Mouse (Mus musculus) urinary bladder, adult 18-20 months (tissue): ENCODE measurements around the gene Bysl.
"Not testable (repeated sequence)": the region's sequence is repeated elsewhere in the genome, so short reads cannot be mapped to it uniquely, and the experiment has no call there.

Experiments used
- DNase-seq, 2 experiments: peaks; one replicate each; pipeline ENCODE4 v3.0.0; 2022; ENCODE audit warnings: low spot score in 2 of 2, mixed read lengths in 2 of 2

Gene Bysl

DNA sequence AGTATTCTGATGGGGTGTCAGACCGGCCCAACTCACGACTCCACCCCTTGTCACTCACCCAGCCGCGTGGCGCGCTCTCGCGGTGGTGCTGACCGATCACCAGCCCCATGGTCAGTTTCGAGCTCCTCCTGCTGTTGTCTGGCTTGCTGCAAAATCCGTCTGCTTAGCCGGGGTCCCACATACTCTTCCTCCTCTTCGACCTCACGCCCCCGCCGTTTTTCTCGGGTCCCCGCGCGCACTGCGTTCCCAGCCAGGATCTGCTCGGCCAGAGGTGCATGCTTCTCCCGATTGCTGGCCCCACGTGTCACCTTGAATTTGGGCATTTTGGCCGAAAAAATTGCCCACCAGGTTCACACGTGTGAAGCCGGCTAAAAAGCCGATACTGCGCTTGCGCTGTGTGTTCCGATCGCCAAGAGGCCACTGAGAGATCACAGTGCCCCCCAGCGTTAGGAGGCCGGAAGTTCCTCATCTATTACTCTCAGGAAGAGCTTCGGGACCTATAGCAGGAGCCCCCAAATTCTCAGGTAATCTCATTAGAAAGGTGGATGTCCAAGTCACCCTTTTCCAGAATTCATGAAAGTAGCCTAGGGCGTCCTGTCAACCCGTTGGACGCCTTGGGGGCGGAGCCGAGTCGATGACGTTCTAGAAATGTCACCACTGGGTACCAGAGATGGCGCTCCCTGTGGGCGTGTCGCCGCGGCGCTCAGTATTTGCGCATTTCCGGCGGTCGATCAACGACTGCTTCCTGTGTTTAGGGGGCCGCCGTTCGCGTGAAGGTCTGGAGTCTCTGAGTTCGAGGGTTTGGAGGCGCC lies at the start of gene Bysl, which contains the start of the genes Med20 and Gm20517:
Bysl (minus strand) TSS at position 644 of the 812 bp plus-strand sequence.
Med20 (plus strand) TSS at position 734 of the 812 bp plus-strand sequence.
Gm20517 (plus strand) TSS at position 741 of the 812 bp plus-strand sequence.
- DNase-seq = peak; percentile 93 to 94

DNA sequence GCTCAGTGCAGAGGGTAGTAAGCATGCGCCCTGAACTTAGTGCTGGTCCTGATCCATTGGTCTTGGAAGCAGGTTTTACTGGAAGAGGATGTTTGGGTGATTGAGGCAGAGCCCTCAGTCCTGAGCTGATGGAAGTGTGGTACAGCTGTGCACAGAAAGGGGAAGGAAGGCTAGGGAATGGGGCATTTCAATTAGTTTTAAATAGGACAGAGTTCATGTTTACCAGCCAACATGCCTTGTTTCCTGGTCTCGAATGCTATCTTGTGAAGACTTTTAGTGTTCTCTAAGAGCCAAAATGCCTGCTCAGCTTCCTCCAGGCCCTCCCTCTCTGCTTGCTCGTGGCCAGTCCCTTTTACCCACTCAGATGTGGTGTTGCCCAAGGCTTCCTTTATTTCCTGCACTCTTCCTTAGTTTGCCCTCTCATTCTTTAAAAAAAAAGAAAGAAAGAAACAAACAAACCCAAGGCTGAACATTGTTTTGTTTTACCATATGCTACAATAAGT lies 47.5 kb upstream of the Bysl start:
- no peak for DNase-seq

- no peak for DNase-seq
Measured at GRCm38 (mm10) chr17:47657901-47658300, 46.6 kb upstream of the Bysl start.

DNA sequence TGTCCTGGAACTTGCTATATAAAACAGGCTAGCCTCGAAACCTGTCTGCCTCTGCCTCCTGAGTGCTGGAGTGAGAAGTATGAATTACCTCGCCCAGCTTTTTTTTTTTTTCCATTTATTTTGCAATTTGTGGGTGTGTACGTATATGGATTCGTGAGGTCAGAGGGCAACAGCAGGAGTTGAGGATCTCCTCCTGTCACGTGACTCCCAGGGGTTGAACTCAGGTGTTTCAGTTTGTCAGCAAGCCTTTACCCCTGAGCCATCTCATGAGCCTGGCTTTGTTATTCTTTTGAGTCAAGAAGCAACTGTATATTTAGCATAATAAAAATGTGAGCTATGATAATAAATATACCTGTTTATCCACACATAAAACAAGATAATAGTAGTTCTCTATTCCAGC lies 44.4 kb upstream of the Bysl start:
- DNase-seq = no peak

DNA sequence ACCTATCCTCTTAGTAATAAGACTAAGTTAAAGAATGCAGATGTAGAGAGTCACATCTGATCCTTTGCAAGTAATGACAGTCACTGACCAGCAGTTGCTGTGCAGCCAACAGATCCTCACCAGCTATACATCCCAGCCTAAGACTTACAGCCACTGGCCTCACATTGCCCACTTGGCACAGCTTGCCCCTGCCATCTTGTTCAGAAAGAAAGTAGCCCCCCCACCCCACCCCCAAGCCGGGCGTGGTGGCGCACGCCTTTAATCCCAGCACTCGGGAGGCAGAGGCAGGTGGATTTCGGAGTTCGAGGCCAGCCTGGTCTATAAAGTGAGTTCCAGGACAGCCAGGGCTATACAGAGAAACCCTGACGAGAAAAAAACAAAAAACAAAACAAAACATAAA lies 43.1 kb upstream of the Bysl start:
- DNase-seq = not testable (repeated sequence)

DNA sequence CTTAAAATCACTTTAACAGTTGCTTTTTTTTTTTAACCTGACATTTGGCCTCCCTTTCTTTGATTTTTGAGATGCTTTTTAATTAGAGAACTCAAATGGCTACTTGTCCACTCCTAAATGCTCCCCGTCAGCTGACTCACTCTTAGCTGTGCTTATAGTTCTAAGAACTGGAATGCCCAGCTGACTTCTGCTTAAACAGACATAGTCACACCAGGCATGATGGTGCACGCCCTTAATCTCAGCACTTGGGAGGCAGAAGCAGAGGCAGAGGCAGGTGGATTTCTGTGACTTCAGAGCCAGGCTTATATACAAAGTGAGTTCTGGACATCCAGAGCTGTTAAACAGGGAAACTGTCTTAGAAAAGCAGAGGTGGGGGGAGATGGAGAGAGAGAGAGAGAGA lies 40.7 kb upstream of the Bysl start:
- no peak for DNase-seq

GRCm38 (mm10) chr17:47648966-47649365 lies 37.7 kb upstream of the Bysl start:
- DNase-seq = no peak

DNA sequence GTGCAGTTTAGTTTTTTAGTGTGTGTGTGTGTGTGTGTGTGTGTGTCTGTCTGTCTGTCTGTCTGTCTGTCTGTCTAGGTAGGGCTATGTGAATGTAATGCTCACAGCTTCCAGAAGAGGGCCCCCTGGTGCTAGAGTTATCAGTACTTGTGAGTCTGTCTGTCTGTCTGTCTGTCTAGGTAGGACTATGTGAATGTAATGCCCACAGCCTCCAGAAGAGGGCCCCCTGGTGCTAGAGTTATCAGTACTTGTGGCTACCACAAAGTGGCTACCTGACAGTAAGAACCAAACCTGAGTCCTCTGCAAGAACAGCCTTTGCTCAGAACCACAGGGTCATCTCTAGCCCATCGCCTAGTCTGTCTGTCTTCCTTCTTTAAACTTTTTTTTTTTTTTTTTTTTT lies 35.4 kb upstream of the Bysl start:
- DNase-seq = peak; percentile 6 to 25

GRCm38 (mm10) chr17:47642992-47643391 lies 31.7 kb upstream of the Bysl start:
- no peak for DNase-seq

GRCm38 (mm10) chr17:47633999-47634770 lies 22.9 kb upstream of the Bysl start:
- no peak for DNase-seq

DNA sequence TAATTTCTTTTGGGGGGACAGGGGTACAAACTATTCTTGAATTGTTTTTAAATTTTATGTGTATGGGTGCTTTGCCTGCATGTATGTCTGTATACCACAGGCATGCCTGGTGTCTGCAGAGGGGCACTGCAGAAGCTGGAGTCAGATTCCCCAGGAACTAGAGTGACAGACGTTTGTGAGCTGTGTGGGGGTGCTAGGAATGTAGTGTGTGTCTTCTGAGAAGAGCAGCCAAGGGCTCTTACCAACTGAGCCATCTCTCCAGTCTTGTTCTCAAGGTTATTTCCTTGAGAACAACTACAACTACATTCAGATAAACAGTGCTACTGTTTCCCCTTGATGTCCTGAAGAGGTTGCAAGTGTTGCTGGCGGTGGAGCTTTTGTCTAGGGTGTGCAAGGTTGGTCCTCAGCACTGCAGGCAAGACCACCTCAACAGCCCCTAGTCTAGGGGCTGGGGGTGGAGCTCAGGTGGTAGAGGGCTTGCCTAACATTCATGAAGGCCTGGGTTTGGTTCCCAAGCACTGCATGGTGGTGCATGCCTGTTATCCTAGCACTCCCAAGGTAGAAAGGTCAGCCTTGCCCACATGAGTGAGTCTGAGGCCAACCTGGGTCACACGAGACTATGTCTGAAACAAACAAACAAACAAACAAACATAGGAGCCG lies 21.0 kb upstream of the Bysl start:
- DNase-seq = no peak

DNA sequence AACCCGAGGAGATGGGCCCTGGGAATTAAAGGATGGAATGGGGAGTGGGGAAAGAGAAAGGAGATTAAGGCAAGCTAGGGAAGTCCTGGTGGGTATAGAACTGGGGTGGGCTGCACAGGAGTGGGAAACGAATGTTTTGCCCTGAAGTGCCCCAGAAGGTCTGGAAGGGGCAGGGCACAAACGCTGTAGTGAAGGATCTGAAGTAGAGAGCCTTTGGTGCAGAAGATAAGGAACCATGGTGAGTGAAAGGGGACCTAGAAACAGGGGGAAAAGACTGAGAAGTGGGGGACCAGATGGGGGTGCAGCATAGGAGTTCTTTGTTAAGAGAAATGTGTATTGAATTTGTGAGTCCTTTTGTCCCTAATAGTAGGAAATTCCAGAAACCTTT lies 19.4 kb upstream of the Bysl start, which contains the start of gene Usp49:
Usp49 (plus strand) TSS at position 13 of the 388 bp plus-strand sequence.
- no peak for DNase-seq

DNA sequence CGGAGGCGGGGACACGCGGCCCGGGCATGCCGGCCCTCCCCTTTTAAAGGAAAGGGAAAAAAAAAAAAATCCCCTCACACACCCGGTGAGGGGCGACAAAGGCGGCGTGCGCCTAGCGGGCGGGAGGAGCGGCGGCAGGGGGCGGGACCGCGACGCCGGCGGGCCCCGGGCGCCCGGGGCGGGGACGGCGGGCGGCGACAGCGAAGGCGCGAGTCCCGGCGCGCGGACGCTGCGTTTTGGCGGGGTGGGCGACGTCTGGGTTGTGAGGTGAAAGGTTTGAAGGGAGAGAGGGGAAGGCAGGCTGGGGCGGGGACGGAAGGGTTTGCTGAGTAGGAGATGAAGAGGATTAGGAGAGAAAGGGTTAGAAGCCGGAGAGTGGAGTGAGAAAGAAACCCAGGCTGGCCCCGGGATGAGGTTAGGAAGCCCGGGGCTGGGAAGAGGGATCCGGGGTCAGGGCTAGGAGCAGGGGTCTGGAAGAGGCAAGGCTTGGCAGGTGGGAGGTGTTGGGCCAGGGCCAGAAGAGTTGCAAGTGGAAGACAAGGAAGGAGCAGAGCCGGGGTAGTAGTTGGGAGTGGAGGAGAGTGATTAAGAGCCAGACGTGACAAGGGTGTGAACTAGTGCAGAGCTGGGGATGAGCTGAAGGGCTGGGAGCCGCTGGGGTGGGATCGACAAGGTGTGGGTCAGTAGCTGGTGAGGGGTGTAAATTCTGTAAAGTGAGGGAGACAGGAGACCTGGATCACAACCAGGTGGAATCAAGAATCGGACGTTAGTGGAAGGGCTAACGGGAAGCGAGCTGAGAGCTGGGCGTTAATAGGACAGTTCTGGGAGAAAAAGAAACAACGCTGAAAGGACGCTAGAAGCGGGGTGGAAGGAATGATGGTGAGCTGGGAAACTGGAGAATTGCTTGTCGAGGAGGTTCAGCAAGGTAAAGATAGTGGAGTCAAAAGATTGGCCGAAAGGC lies 18.7 kb upstream of the Bysl start:
- peak in 1 of 2 experiments; percentile 47 for DNase-seq

DNA sequence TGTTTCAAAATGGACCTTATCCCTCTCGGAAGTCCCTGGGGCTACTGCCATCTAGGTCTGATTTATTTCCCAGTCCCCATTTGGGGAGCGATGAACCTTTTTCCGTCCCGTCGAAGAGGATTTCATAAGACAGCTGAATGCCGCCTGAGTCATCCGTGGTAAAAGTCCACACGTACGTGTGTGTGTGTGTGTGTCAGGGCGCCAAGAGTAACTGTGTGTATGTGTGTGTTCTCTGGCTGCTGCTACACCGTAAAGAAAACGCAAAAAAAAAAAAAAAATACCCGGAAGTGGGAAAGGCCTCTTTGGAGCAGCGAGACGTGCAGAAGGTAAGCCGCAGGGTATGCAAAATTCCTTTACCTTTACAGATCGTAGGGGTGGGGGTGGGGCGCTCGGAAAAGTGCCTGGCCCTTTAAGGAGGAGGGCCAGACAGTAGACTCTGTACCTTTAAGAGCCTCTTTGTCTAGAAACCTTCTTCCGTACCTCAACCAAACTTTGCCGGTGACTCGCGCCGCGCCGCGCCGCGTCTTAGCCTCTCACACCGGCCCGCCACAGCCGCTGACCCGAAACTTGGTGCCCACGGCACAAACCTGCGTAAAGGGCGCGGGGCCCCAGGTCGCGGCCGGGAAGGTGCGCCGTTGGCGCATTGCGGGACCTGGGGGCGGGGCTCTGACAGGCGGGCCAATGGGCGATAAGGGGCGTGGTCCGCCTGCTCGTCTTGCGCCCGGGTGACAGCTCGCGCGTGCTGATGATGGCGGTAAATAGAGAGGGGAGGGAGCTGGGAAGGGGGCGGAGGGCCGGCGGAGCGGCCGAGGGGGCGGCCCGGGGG lies 17.8 kb upstream of the Bysl start:
- peak; percentile 88 to 89 for DNase-seq

DNA sequence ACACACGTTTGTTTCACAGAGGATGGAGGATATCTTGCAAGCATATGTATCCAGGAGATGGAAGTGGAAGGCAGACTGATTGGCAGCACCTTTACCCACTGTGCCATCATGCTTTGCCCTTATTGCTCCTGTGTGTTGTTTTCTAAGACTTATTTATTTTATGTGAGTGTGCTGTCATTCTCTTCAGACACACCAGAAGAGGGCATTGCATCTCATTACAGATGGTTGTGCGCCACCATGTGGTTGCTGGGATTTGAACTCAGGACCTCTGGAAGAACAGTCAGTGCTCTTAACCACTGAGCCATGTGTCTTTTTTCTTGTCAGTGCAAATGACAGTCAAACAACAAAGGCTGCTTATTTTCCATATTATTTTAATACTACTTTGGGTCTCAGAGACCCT lies 16.5 kb upstream of the Bysl start:
- DNase-seq = no peak

GRCm38 (mm10) chr17:47626031-47626430 lies 14.7 kb upstream of the Bysl start:
- DNase-seq = no peak

DNA sequence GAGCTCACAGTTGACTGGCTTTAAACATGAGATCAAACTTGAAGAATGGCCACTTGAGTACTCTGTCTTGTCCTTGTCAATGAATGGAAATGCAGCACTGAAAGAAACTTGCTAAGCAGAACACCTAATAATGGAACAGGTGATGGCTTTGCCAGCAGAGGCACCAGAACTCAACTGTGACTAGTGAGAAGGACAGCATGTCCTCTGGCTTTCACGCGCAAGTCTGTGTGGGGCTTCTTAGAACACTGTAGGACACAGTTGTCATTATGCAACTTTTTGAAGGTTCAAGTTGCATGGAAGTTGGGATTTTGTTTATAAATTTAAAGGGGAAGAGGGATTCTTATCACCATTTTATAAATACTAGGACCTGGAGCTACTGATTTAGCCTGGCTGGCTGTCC lies 13.8 kb upstream of the Bysl start:
- DNase-seq = no peak

DNA sequence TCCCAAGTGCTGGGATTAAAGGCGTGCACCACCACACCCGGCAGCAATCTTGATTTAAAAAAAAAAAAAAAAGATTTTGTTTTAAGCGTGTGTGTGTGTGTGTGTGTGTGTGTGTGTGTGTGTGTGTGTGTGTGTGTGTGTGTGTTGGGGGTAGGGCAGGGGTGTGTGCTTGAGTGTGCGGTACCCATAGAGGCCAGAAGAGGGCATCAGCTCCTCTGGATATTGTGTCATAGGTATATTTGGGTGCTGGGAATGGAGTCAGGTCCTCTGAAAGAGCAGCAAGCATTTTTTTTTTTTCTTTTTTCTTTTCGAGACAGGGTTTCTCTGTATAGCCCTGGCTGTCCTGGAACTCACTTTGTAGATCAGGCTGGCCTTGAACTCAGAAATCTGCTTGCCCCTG lies 13.3 kb upstream of the Bysl start:
- DNase-seq = not testable (repeated sequence)

GRCm38 (mm10) chr17:47622912-47623554 lies 11.7 kb upstream of the Bysl start:
- no peak for DNase-seq
